Mouse (Mus musculus) right cerebral cortex, adult 18-20 months (tissue): Measurements from ENCODE around the gene Tmem120a.
A peak's percentile ranks its signal among the peaks of the same experiment; 100 is the strongest.

Source experiments
- DNase-seq: peaks from one replicate; pipeline ENCODE4 v3.0.0; 2022; ENCODE audit warnings: mixed read lengths

Gene Tmem120a

GRCm38 (mm10) chr5:135730916-135731315, 13.3 kb downstream of the Tmem120a start:
- no peak for DNase-seq

GRCm38 (mm10) chr5:135730278-135730677, 14.0 kb downstream of the Tmem120a start:
- no peak for DNase-seq

- no peak for DNase-seq
These were observed 14.9 kb downstream of the Tmem120a start for GRCm38 (mm10) chr5:135729351-135729750.

- DNase-seq: no peak
These were observed 15.9 kb downstream of the Tmem120a start for GRCm38 (mm10) chr5:135728361-135728760.

- no peak for DNase-seq
These were observed 16.4 kb downstream of the Tmem120a start for GRCm38 (mm10) chr5:135727871-135728270.

- DNase-seq: no peak
These were observed 17.5 kb downstream of the Tmem120a start for GRCm38 (mm10) chr5:135726641-135727346.

GRCm38 (mm10) chr5:135725991-135726390, 18.3 kb downstream of the Tmem120a start:
- no peak for DNase-seq

- DNase-seq: peak; percentile 72
These were observed 18.8 kb downstream of the Tmem120a start for GRCm38 (mm10) chr5:135725391-135725841.

- DNase-seq: no peak
These were observed 19.5 kb downstream of the Tmem120a start for GRCm38 (mm10) chr5:135724536-135725322.

- no peak for DNase-seq
These were observed 21.0 kb downstream of the Tmem120a start for GRCm38 (mm10) chr5:135723165-135723751.

- peak; percentile 46 for DNase-seq
These were observed 22.1 kb downstream of the Tmem120a start for GRCm38 (mm10) chr5:135722121-135722520.

GRCm38 (mm10) chr5:135721076-135721475, 23.2 kb downstream of the Tmem120a start:
- no peak for DNase-seq

GRCm38 (mm10) chr5:135720121-135720520, 24.1 kb downstream of the Tmem120a start:
- DNase-seq: no peak

- no peak for DNase-seq
These were observed 24.6 kb downstream of the Tmem120a start for GRCm38 (mm10) chr5:135719586-135720120.

- DNase-seq: no peak
These were observed 28.6 kb downstream of the Tmem120a start for GRCm38 (mm10) chr5:135715624-135716023.

- peak; percentile 81 for DNase-seq
These were observed 30.6 kb downstream of the Tmem120a start for GRCm38 (mm10) chr5:135713441-135714218.

GRCm38 (mm10) chr5:135712803-135713202, 31.4 kb downstream of the Tmem120a start:
- peak; percentile 81 for DNase-seq

- no peak for DNase-seq
These were observed 32.5 kb downstream of the Tmem120a start for GRCm38 (mm10) chr5:135711582-135712355.

- peak; percentile 64 for DNase-seq
These were observed 33.5 kb downstream of the Tmem120a start for GRCm38 (mm10) chr5:135710599-135711214.

- DNase-seq: no peak
These were observed 34.5 kb downstream of the Tmem120a start for GRCm38 (mm10) chr5:135709716-135710115.

- DNase-seq: no peak
These were observed 36.4 kb downstream of the Tmem120a start for GRCm38 (mm10) chr5:135707855-135708254.
